Mouse (Mus musculus) heart, adult 2 months (tissue): Measurements from ENCODE around the gene Patl1. TPM values are rescaled to one million over a fixed set of nuclear protein-coding genes. Genes with fewer than 3 reads are reported as not detected.
"Not testable (repeated sequence)": the region's sequence is repeated elsewhere in the genome, so short reads cannot be mapped to it uniquely, and the experiment has no call there.

ENCODE experiments used
- DNase-seq, 2 experiments: peaks; one replicate each; pipeline ENCODE4 v3.0.0; 2021
- H3K27ac ChIP-seq: fragments of 200-600 bp; 2 replicates; pipeline ENCODE4 v1.8.1; 2022
- H3K27me3 ChIP-seq: fragments of 200-500 bp; 2 replicates; pipeline ENCODE4 v1.6.1; 2012; ENCODE audit warnings: mild to moderate bottlenecking, low read length, inconsistent platforms, mixed read lengths; ENCODE audit not compliant: control insufficient read depth, insufficient read depth
- H3K36me3 ChIP-seq: fragments of 200-500 bp; 2 replicates; pipeline ENCODE4 v1.6.1; 2012; ENCODE audit warnings: low read length, inconsistent platforms; ENCODE audit not compliant: control insufficient read depth, insufficient read depth
- H3K4me1 ChIP-seq: fragments of 200-500 bp; 2 replicates; pipeline ENCODE4 v1.6.1; 2011; ENCODE audit warnings: low read length; ENCODE audit not compliant: control insufficient read depth, insufficient read depth
- H3K4me3 ChIP-seq: fragments of 200-600 bp; 2 replicates; pipeline ENCODE4 v1.8.1; 2022
- H3K79me2 ChIP-seq: fragments of 200-500 bp; replicated peaks from 2 replicates; pipeline ENCODE4 v1.6.1; 2012; ENCODE audit warnings: mild to moderate bottlenecking, inconsistent platforms, low read length, moderate library complexity, mixed read lengths; ENCODE audit not compliant: control insufficient read depth, insufficient read depth
- H3K9ac ChIP-seq: fragments of 200-500 bp; 2 replicates; pipeline ENCODE4 v1.6.1; 2012; ENCODE audit warnings: low read depth, mild to moderate bottlenecking, control low read depth, inconsistent platforms, low read length, mixed read lengths
- CTCF ChIP-seq: fragments of 200-600 bp; IDR thresholded peaks from 2 replicates; pipeline ENCODE4 v1.8.1; 2022; ENCODE audit warnings: antibody characterized with exemption, mild to moderate bottlenecking, moderate library complexity
- EP300 ChIP-seq: fragments of 200-500 bp; IDR thresholded peaks from 2 replicates; pipeline ENCODE4 v1.6.1; 2011; ENCODE audit warnings: low read depth, low read length, control low read depth; ENCODE audit not compliant: insufficient read depth
- POLR2A ChIP-seq: fragments of 200-500 bp; IDR thresholded peaks from 2 replicates; pipeline ENCODE4 v1.6.1; 2011; ENCODE audit warnings: mild to moderate bottlenecking, low read depth, low read length, control low read depth; ENCODE audit not compliant: insufficient read depth
- WGBS: fragments of 180-500 bp; shearing (Covaris S2); methylation state at CpG from one replicate; pipeline ENCODE4 v1.1.7; 2018; 5-methylcytosine and 5-hydroxymethylcytosine counted together
- intact Hi-C: fragments of 180-260 bp; cut with DNase I; formaldehyde crosslinking; loops from one replicate; pipeline ENCODE4 v1.15.1; 2025
- long read RNA-seq: library from polyadenylated mRNA; stranded (forward); transcript quantifications from one replicate; pipeline ENCODE4 v2.0.0, GENCODE M21; 2021
- polyA plus RNA-seq: library from polyadenylated mRNA; depleted of rRNA; stranded (reverse); fragments of >200 nt; gene quantifications from 2 replicates; pipeline ENCODE4 v1.2.3, GENCODE M21; 2012; rRNA removed
- total RNA-seq, 2 experiments: library from RNA; stranded (reverse); gene quantifications; 2 replicates each; pipeline ENCODE4 v1.2.3; 2021

Gene Patl1
- total RNA-seq (10 to 100 TPM; 28.6 to 32.7 TPM), polyA plus RNA-seq (19.3 and 23.2 TPM in 2 replicates)
- long read RNA-seq, full-length matches to known transcripts, result 12 of 27 reads
- long read RNA-seq, partial matches to known transcripts, result 3 of 27 reads
- long read RNA-seq, other reads (novel, unspliced or antisense), result 12 of 27 reads

DNA sequence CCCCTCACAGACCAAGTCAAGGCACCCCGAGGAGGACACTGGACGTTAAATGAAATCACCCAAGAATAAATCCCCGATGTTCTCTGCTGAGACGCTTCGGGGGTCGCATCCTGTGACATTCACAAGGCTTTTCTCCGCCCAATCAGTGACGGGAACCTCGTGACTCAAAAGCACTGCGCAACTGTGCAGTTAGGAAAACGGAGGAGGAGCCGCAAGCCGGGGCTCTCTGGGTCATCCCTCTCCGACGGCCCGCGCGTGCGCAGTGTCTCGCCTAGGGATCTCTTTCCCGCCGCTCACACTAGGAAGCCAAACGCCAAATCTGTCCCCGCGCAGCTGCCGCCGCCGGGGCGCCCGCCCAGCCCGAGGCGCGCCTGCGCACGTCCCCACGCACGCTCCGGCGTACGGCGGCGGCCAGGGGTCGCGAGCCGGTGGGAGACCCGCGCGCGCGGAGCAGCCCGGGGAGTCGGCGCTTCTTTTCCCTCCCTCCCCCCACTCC, at the start of gene Patl1:
Patl1 (plus strand) TSS at position 363 of the 496 bp plus-strand sequence.
- peaks cover 3% of the 10 kb centered on the region; the same call in 1 of the 2 replicates for H3K79me2 ChIP-seq
- TF ChIP-seq EP300 (peak; percentile 81; the same call in 1 of the 2 replicates), CTCF (no peak), POLR2A (peak; percentile 96)
- intact Hi-C loops, result loop anchor here (2.0 to 10.0 kb wide), 4 partner anchors 97 to 1707 kb away; partner anchors contain the start of genes Fen1, Mrpl16 and Tmem258
- under 1% methylated on average over 50 of the region's 53 CpGs for WGBS
- H3K27ac ChIP-seq, result peak within 1 kb of the TSS; percentile 96
- peaks cover 4% of the 10 kb centered on the region for H3K4me1 ChIP-seq
- peaks cover 31% of the 10 kb centered on the region for H3K36me3 ChIP-seq
- DNase-seq, result peak; percentile 97 to 99
- no peaks in the 10 kb centered on the region for H3K27me3 ChIP-seq
- H3K9ac ChIP-seq, result peak within 1 kb of the TSS; percentile 94
- peak within 1 kb of the TSS; percentile 92 for H3K4me3 ChIP-seq

DNA sequence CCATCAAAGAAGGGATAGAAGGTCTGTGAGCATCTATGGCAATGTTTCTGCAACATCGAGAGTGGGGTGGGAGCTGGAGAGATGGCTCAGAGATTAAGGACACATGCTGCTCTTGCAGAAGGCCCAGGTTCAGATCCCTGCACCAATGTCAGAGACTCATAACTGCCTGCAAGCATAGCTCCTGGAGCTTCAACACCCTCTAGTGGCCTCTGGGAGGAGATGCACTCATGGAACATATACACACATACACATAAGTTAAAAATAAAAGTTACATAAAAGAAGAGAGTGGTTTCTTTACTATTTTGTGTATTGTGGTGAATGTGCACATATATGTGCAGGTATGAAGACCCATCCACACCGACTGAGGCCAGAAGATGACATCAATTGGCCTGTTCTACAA, 44.4 kb upstream of the Patl1 start:
- 81% methylated on average over 2 of the region's 2 CpGs for WGBS
- H3K4me3 ChIP-seq, result no peak overlapping the region
- no peaks in the 10 kb centered on the region for H3K4me1 ChIP-seq
- no peak overlapping the region for H3K9ac ChIP-seq
- DNase-seq, result no peak
- no peak for TF ChIP-seq POLR2A
- no peak for TF ChIP-seq EP300
- TF ChIP-seq CTCF, result no peak
- H3K27ac ChIP-seq, result no peak overlapping the region
- H3K27me3 ChIP-seq, result no peaks in the 10 kb centered on the region
- H3K36me3 ChIP-seq, result no peaks in the 10 kb centered on the region
- no peaks in the 10 kb centered on the region for H3K79me2 ChIP-seq
- intact Hi-C loops, result no loop called here

DNA sequence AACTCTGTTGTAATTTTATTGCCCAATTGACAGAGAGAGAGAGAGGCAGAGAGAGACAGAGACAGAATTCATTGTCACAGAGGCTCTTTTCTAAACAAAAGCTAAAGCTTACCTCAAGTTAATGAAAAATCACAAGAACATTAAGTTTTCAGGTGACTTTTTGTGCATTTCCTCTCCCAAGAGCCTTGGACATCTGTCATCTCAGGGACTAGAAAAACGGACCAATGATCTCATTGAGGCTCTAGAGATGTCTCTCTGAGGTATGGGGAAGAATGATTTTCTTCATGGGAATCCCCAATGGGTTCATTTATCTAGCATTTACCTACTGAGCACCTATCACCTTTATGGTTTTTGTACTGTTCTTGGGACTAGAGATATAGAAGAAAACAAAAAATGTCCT, 37.2 kb upstream of the Patl1 start, which contains the start of gene Olfr1419:
Olfr1419 (minus strand) TSS at position 101 of the 400 bp plus-strand sequence.
- intact Hi-C loops, result no loop called here
- TF ChIP-seq POLR2A (no peak), EP300 (no peak), CTCF (no peak)
- Histone ChIP-seq H3K36me3 (no peaks in the 10 kb centered on the region), H3K27ac (no peak within 1 kb of the TSS), H3K9ac (no peak within 1 kb of the TSS), H3K27me3 (no peaks in the 10 kb centered on the region), H3K4me3 (no peak within 1 kb of the TSS), H3K4me1 (no peaks in the 10 kb centered on the region), H3K79me2 (no peaks in the 10 kb centered on the region)
- 26% methylated on average over 1 of the region's 1 CpGs for WGBS
- DNase-seq, result no peak

DNA sequence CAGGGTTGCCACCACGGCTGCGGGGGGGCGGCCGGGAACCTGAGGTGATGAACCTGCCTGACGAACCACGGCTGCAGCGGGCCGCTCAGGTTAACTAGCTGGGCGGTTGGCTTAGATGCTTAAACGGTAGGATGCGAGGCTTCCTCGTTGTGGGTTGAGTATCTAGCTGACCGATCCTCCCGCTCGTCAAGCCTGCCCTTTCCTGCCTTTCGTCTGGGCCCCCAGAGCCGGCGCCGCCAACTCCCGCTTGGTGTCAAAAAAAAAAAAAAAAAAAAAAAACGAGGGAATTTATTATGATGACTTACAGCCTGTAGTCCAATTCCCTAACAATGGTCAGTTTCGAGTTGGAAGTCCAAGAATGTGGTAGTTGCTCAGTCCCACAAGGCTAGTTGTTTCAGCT, 33.8 kb upstream of the Patl1 start:
- H3K79me2 ChIP-seq, DNase-seq, H3K4me1 ChIP-seq, H3K36me3 ChIP-seq, H3K4me3 ChIP-seq, intact Hi-C loops, H3K27me3 ChIP-seq, H3K9ac ChIP-seq, H3K27ac ChIP-seq: not testable (repeated sequence)
- WGBS, result 52% methylated on average over 22 of the region's 22 CpGs

DNA sequence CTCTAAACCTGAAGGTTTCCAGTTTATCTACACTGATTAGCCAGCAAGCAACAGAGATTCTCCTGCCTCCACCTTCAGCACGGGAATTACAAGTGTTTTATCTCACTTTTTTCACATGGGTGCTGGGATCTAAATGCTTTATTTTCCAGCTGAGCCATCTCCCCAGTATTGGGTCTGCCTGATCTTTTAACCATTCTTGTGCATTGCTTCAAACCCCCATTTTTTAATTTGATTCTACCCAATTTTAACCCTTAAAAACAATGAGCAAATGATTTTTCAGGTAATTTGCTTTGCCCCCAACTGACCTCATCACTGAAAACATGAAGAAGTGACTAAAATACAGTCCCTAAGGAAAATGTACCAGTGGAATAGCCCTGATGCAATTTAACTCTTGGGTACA, 25.9 kb upstream of the Patl1 start, which contains the start of gene Olfr1420:
Olfr1420 (plus strand) TSS at position 301 of the 400 bp plus-strand sequence.
- no peaks in the 10 kb centered on the region for H3K36me3 ChIP-seq
- no peak within 1 kb of the TSS for H3K4me3 ChIP-seq
- WGBS, result 26% methylated on average over 1 of the region's 1 CpGs
- DNase-seq, result no peak
- H3K27me3 ChIP-seq, result no peaks in the 10 kb centered on the region
- no peak for TF ChIP-seq CTCF
- no peaks in the 10 kb centered on the region for H3K4me1 ChIP-seq
- intact Hi-C loops, result no loop called here
- no peak within 1 kb of the TSS for H3K9ac ChIP-seq
- H3K27ac ChIP-seq, result no peak within 1 kb of the TSS
- no peaks in the 10 kb centered on the region for H3K79me2 ChIP-seq

DNA sequence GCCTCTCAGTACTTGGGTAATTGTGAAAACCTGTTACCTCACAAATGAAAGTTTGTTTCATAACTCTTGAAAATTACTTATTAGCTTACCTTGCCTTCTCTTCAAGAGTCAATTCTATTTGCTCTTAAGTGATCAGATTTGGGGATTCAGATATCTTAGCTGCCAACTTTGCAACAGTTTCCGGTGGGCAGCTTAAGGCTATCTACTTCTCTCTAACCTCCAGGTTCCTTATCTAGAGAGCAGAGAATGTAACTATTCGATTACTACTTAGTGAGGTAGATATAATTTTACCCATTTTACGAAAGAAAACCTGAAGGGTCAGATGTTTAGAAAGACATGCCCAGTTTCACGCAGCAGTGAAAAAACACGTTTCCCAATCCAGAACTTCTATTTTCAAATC, 1.2 kb upstream of the Patl1 start:
- DNase-seq, result no peak
- intact Hi-C loops, result loop anchor here (10.0 kb wide), 1 partner anchor 1706 kb away; the partner anchor contains the start of genes Fen1 and Tmem258
- peaks cover 3% of the 10 kb centered on the region; the same call in 1 of the 2 replicates for H3K79me2 ChIP-seq
- H3K4me3 ChIP-seq, result peak overlapping the region; percentile 69
- TF ChIP-seq POLR2A (no peak), EP300 (no peak), CTCF (no peak)
- peaks cover 24% of the 10 kb centered on the region for H3K36me3 ChIP-seq
- no peaks in the 10 kb centered on the region for H3K27me3 ChIP-seq
- 67% methylated on average over 5 of the region's 5 CpGs for WGBS
- peaks cover 2% of the 10 kb centered on the region for H3K4me1 ChIP-seq
- H3K9ac ChIP-seq, result no peak overlapping the region; the same call in 1 of the 2 replicates
- H3K27ac ChIP-seq, result peak overlapping the region; percentile 96
